Mouse (Mus musculus): ENCODE measurements at regions not wholly inside any gene's neighbourhood (a gene's known extent, or its start where the extent isn't known, plus 50 kb on each side); places are given as distances from the start of the nearest gene placed in this dataset.
"Not testable (repeated sequence)": the region's sequence is repeated elsewhere in the genome, so short reads cannot be mapped to it uniquely, and the experiment has no call there.

- DNase-seq, result no peak
Measured at GRCm38 (mm10) chr2:181930037-181930436, 60.9 kb upstream of the Gm14496 start.

GRCm38 (mm10) chr2:181930538-181930937, 60.4 kb upstream of the Gm14496 start:
- not testable (repeated sequence) for DNase-seq

DNA sequence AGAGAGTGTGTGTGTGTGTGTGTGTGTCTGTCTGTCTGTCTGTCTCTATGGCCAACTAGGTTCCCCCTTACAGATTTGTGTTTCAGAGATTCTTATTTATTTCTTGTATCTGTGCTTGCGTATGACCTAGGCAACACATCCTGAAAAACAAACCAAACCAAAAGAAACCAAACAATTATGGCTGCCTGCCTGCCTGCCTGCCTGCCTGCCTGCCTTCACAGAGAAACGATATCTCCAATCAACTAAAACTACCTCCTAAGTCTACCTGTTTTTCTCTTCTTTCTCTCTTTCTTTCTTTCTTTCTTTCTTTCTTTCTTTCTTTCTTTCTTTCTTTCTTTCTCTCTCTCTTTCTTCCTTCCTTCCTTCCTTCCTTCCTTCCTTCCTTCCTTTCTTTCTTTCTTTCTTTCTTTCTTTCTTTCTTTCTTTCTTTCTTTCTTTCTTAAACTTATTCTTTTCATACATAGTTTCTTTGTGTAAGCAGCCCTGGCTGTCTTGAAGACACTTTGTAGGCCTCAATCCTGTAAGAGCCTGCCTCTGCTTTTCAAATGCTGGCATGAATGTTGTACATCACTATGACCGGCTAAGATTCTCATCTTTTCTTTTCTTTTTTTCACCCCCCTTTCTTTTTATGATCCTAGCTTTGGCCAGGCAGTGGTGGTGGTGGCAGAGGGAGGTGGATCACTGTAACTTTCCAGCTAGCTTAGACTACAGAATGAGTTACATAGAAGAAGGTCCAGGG, 59.7 kb upstream of the Gm14496 start:
- DNase-seq, result peak; percentile 36

GRCm38 (mm10) chr2:181931918-181932605, 58.9 kb upstream of the Gm14496 start:
- DNase-seq, result no peak

All from thymus, postnatal 14 days (tissue).